Mouse (Mus musculus) ES-E14 (cell line): Measurements from ENCODE around the gene Rpgrip1l. TPM values are rescaled to one million over a fixed set of nuclear protein-coding genes. Genes with fewer than 3 reads are reported as not detected.

Source experiments
- DNase-seq: peaks from one replicate; pipeline ENCODE4 v3.0.0-alpha.2; 2013; ENCODE audit warnings: low read depth, low spot score
- H3K27ac ChIP-seq: 2 replicates; pipeline ENCODE4 v1.5.1; 2012; ENCODE audit warnings: low read depth, mild to moderate bottlenecking, low read length, moderate library complexity, mixed read lengths; ENCODE audit not compliant: poor library complexity, insufficient read depth, severe bottlenecking
- H3K36me3 ChIP-seq: 2 replicates; pipeline ENCODE4 v1.6.1; 2012; ENCODE audit warnings: mild to moderate bottlenecking, low read length, moderate library complexity, mixed read lengths; ENCODE audit not compliant: control insufficient read depth, poor library complexity, insufficient read depth, severe bottlenecking
- H3K4me1 ChIP-seq, 2 experiments: fragments of 150-350 bp in 1 of 2; sonication (generic) in 1 of 2; 2 replicates each; pipeline ENCODE4 v1.6.1; 2012; ENCODE audit warnings: low read length in 2 of 2, mild to moderate bottlenecking in 1 of 2, mixed read lengths in 1 of 2; ENCODE audit not compliant: control insufficient read depth in 2 of 2, insufficient read depth in 2 of 2, poor library complexity in 1 of 2
- H3K4me3 ChIP-seq, 2 experiments: fragments of 150-350 bp in 1 of 2; sonication (generic) in 1 of 2; 2 replicates each; pipeline ENCODE4 v1.5.1; 2012; ENCODE audit warnings: low read length in 2 of 2, low read depth in 1 of 2, mild to moderate bottlenecking in 1 of 2, mixed read lengths in 1 of 2; ENCODE audit not compliant: insufficient read depth in 1 of 2, poor library complexity in 1 of 2, severe bottlenecking in 1 of 2
- H3K9ac ChIP-seq: 2 replicates; pipeline ENCODE4 v1.6.1; 2012; ENCODE audit warnings: low read depth, mild to moderate bottlenecking, low read length, mixed read lengths; ENCODE audit not compliant: poor library complexity, insufficient read depth, severe bottlenecking
- H3K9me3 ChIP-seq: fragments of 150-350 bp; sonication (generic); 2 replicates; pipeline ENCODE4 v1.6.1; 2012; ENCODE audit warnings: low read depth, mild to moderate bottlenecking, low read length; ENCODE audit not compliant: control insufficient read depth, insufficient read depth
- CHD2 ChIP-seq: IDR thresholded peaks from 2 replicates; pipeline ENCODE4 v1.6.1; 2014; ENCODE audit warnings: mild to moderate bottlenecking, low read depth, low read length, inconsistent platforms
- HCFC1 ChIP-seq: IDR thresholded peaks from 2 replicates; pipeline ENCODE4 v1.6.1; 2012; ENCODE audit warnings: low read length, inconsistent platforms, borderline replicate concordance; ENCODE audit not compliant: insufficient read depth
- MAFK ChIP-seq: IDR thresholded peaks from 2 replicates; pipeline ENCODE4 v1.6.1; 2014; ENCODE audit warnings: mild to moderate bottlenecking, low read depth, low read length, inconsistent platforms; ENCODE audit not compliant: insufficient read depth
- ZC3H11A ChIP-seq: IDR thresholded peaks from 2 replicates; pipeline ENCODE4 v1.6.1; 2012; ENCODE audit warnings: low read depth, mild to moderate bottlenecking, inconsistent platforms, low read length, borderline replicate concordance
- ZNF384 ChIP-seq: IDR thresholded peaks from 2 replicates; pipeline ENCODE4 v1.6.1; 2012; ENCODE audit warnings: low read depth, low read length, inconsistent platforms
- in situ Hi-C, 2 experiments: fragments of 600-800 bp; cut with MboI; formaldehyde crosslinking; loops; one replicate each; pipeline ENCODE4 v1.15.1; 2025; ENCODE audit warnings: low sequenced_read_pairs in 2 of 2, inconsistent platforms in 1 of 2; ENCODE audit not compliant: unreplicated experiment in 2 of 2
- total RNA-seq: library from RNA; depleted of rRNA; stranded (reverse); fragments of 300-350 nt; gene quantifications from 2 replicates; pipeline ENCODE4 v1.2.3, GENCODE M21; 2012

The Rpgrip1l gene
- total RNA-seq, 1 experiment, result 2.7 TPM

- no peak for DNase-seq
- H3K4me1 ChIP-seq, result no peaks in the 10 kb centered on the region
- H3K9ac ChIP-seq, result no peak overlapping the region
- no peaks in the 10 kb centered on the region for H3K36me3 ChIP-seq
- H3K4me3 ChIP-seq, result no peak overlapping the region
- no peak overlapping the region for H3K27ac ChIP-seq
- in situ Hi-C loops, result no loop called here
- TF ChIP-seq ZNF384 (no peak), MAFK (no peak), CHD2 (no peak), ZC3H11A (no peak), HCFC1 (no peak)
- no peaks in the 10 kb centered on the region for H3K9me3 ChIP-seq
Measured at GRCm38 (mm10) chr8:91304481-91305386, 8.3 kb downstream of the Rpgrip1l start.

GRCm38 (mm10) chr8:91298672-91299071 lies 14.4 kb downstream of the Rpgrip1l start:
- in situ Hi-C loops, result no loop called here

GRCm38 (mm10) chr8:91295786-91296185 lies 17.3 kb downstream of the Rpgrip1l start:
- no peak overlapping the region for H3K4me3 ChIP-seq
- TF ChIP-seq MAFK (no peak), HCFC1 (no peak), ZNF384 (no peak), ZC3H11A (no peak), CHD2 (no peak)
- no peak overlapping the region for H3K9ac ChIP-seq
- no peak for DNase-seq
- no peaks in the 10 kb centered on the region for H3K4me1 ChIP-seq
- no peaks in the 10 kb centered on the region for H3K36me3 ChIP-seq
- H3K27ac ChIP-seq, result no peak overlapping the region
- in situ Hi-C loops, result no loop called here
- H3K9me3 ChIP-seq, result no peaks in the 10 kb centered on the region

More at GRCm38 (mm10) chr8:91298672-91299071, 14.4 kb downstream of the Rpgrip1l start:
- TF ChIP-seq ZC3H11A, result no peak
- no peak for TF ChIP-seq MAFK
- TF ChIP-seq ZNF384, result no peak
- TF ChIP-seq CHD2, result no peak
- no peak for TF ChIP-seq HCFC1
- Histone ChIP-seq H3K27ac (no peak overlapping the region), H3K4me3 (no peak overlapping the region), H3K9me3 (no peaks in the 10 kb centered on the region), H3K9ac (no peak overlapping the region), H3K4me1 (no peaks in the 10 kb centered on the region), H3K36me3 (no peaks in the 10 kb centered on the region)
- DNase-seq, result no peak

GRCm38 (mm10) chr8:91290576-91290975 lies 22.5 kb downstream of the Rpgrip1l start:
- H3K9me3 ChIP-seq, result no peaks in the 10 kb centered on the region
- TF ChIP-seq CHD2, result no peak
- H3K4me1 ChIP-seq, result no peaks in the 10 kb centered on the region
- H3K9ac ChIP-seq, result no peak overlapping the region
- no peak overlapping the region for H3K4me3 ChIP-seq
- in situ Hi-C loops, result no loop called here
- no peaks in the 10 kb centered on the region for H3K36me3 ChIP-seq
- no peak for DNase-seq
- no peak overlapping the region for H3K27ac ChIP-seq

- no peak for TF ChIP-seq HCFC1
- TF ChIP-seq ZNF384, result no peak
- TF ChIP-seq ZC3H11A, result no peak
- no peak for TF ChIP-seq CHD2
- no peak for TF ChIP-seq MAFK
- H3K36me3 ChIP-seq, result no peaks in the 10 kb centered on the region
- no peak for DNase-seq
- no peaks in the 10 kb centered on the region for H3K4me1 ChIP-seq
- H3K4me3 ChIP-seq, result no peak overlapping the region
- H3K9me3 ChIP-seq, result no peaks in the 10 kb centered on the region
- in situ Hi-C loops, result no loop called here
- no peak overlapping the region for H3K27ac ChIP-seq
- H3K9ac ChIP-seq, result no peak overlapping the region
Measured at GRCm38 (mm10) chr8:91286237-91286636, 26.8 kb downstream of the Rpgrip1l start.
